Mouse (Mus musculus) T-cell, adult 2 months (primary cell): ENCODE results near the gene Tbc1d9b.
A peak's percentile ranks its signal among the peaks of the same experiment; 100 is the strongest.
"Not testable (repeated sequence)": the region's sequence is repeated elsewhere in the genome, so short reads cannot be mapped to it uniquely, and the experiment has no call there.

Experiments
- DNase-seq: peaks from one replicate; pipeline ENCODE4 v3.0.0; 2022; ENCODE audit warnings: low spot score

Tbc1d9b gene

GRCm38 (mm10) chr11:50138206-50138822 is 7.1 kb downstream of the Tbc1d9b start:
- no peak for DNase-seq

GRCm38 (mm10) chr11:50139571-50139970 is 8.4 kb downstream of the Tbc1d9b start:
- no peak for DNase-seq

GRCm38 (mm10) chr11:50145529-50145928 is 14.3 kb downstream of the Tbc1d9b start:
- DNase-seq, result no peak

- DNase-seq, result no peak
These were observed 14.9 kb downstream of the Tbc1d9b start for GRCm38 (mm10) chr11:50146121-50146520.

GRCm38 (mm10) chr11:50147267-50147957 is 16.2 kb downstream of the Tbc1d9b start:
- DNase-seq, result no peak

- no peak for DNase-seq
These were observed 16.8 kb downstream of the Tbc1d9b start for GRCm38 (mm10) chr11:50147958-50148476.

GRCm38 (mm10) chr11:50149200-50149599 is 18.0 kb downstream of the Tbc1d9b start:
- no peak for DNase-seq

GRCm38 (mm10) chr11:50149603-50150150 is 18.5 kb downstream of the Tbc1d9b start:
- no peak for DNase-seq

- DNase-seq, result no peak
These were observed 20.2 kb downstream of the Tbc1d9b start for GRCm38 (mm10) chr11:50151374-50151773.

- DNase-seq, result no peak
These were observed 23.0 kb downstream of the Tbc1d9b start for GRCm38 (mm10) chr11:50154166-50154565.

- no peak for DNase-seq
These were observed 23.8 kb downstream of the Tbc1d9b start for GRCm38 (mm10) chr11:50154777-50155520.

- no peak for DNase-seq
These were observed 24.6 kb downstream of the Tbc1d9b start for GRCm38 (mm10) chr11:50155785-50156184.

GRCm38 (mm10) chr11:50156725-50157258 is 25.6 kb downstream of the Tbc1d9b start:
- DNase-seq, result no peak

GRCm38 (mm10) chr11:50158346-50158745 is 27.1 kb downstream of the Tbc1d9b start:
- no peak for DNase-seq

GRCm38 (mm10) chr11:50159347-50159746 is 28.2 kb downstream of the Tbc1d9b start:
- DNase-seq, result no peak

- peak; percentile 42 for DNase-seq
These were observed 30.5 kb downstream of the Tbc1d9b start for GRCm38 (mm10) chr11:50161578-50162304.

- no peak for DNase-seq
These were observed 31.3 kb downstream of the Tbc1d9b start for GRCm38 (mm10) chr11:50162338-50163050.

GRCm38 (mm10) chr11:50168352-50168751 is 37.2 kb downstream of the Tbc1d9b start:
- no peak for DNase-seq

GRCm38 (mm10) chr11:50174111-50174729 is 43.0 kb downstream of the Tbc1d9b start, which contains the start of gene Mrnip:
Gene Mrnip, plus strand, starts transcription at chr11:50174444.
- not testable (repeated sequence) for DNase-seq

GRCm38 (mm10) chr11:50174730-50175187 is 43.6 kb downstream of the Tbc1d9b start:
- DNase-seq, result peak; percentile 98
